Mouse (Mus musculus): ENCODE results near the gene Pth2. TPM values are rescaled to one million over a fixed set of nuclear protein-coding genes. Genes with fewer than 3 reads are reported as not detected.
"Not testable (repeated sequence)": the region's sequence is repeated elsewhere in the genome, so short reads cannot be mapped to it uniquely, and the experiment has no call there.

Gene Pth2
- polyA plus RNA-seq, 1 experiment from 2014 or later: not detected

- 88% methylated on average over 13 of the region's 13 CpGs for WGBS
These were observed 36.2 kb upstream of the Pth2 start for GRCm38 (mm10) chr7:45144368-45145174.

GRCm38 (mm10) chr7:45145460-45145859, 35.3 kb upstream of the Pth2 start:
- no peaks in the 10 kb centered on the region; the same call in 1 of the 2 replicates for H3K4me1 ChIP-seq
- no peaks in the 10 kb centered on the region for H3K27me3 ChIP-seq
- peaks cover 47% of the 10 kb centered on the region for H3K36me3 ChIP-seq (ENCODE audit: poor library complexity, severe bottlenecking)
- WGBS: 92% methylated on average over 8 of the region's 8 CpGs
- no peak overlapping the region for H3K4me2 ChIP-seq
- H3K9ac ChIP-seq: no peak overlapping the region
- ATAC-seq: no peak
- no peaks in the 10 kb centered on the region for H3K9me3 ChIP-seq (replicated peaks)
- no peak overlapping the region for H3K4me3 ChIP-seq
- no peak overlapping the region for H3K27ac ChIP-seq

More at GRCm38 (mm10) chr7:45144368-45145174, 36.2 kb upstream of the Pth2 start:
- no peak for ATAC-seq
- Histone ChIP-seq H3K27me3 (no peaks in the 10 kb centered on the region), H3K4me1 (no peaks in the 10 kb centered on the region), H3K4me3 (no peak overlapping the region), H3K9ac (no peak overlapping the region), H3K36me3 (ENCODE audit: poor library complexity, severe bottlenecking) (peaks cover 47% of the 10 kb centered on the region), H3K4me2 (no peak overlapping the region), H3K27ac (no peak overlapping the region), H3K9me3 (replicated peaks) (no peaks in the 10 kb centered on the region)

GRCm38 (mm10) chr7:45147267-45147666, 33.5 kb upstream of the Pth2 start:
- H3K27me3 ChIP-seq: no peaks in the 10 kb centered on the region
- H3K4me1 ChIP-seq: peaks cover 16% of the 10 kb centered on the region
- no peak overlapping the region for H3K4me3 ChIP-seq
- no peaks in the 10 kb centered on the region for H3K9me3 ChIP-seq (replicated peaks)
- 93% methylated on average over 10 of the region's 11 CpGs for WGBS
- no peak for ATAC-seq
- no peak overlapping the region for H3K4me2 ChIP-seq
- no peak overlapping the region for H3K27ac ChIP-seq
- H3K36me3 ChIP-seq (ENCODE audit: poor library complexity, severe bottlenecking): peaks cover 38% of the 10 kb centered on the region
- no peak overlapping the region for H3K9ac ChIP-seq

- H3K27me3 ChIP-seq: no peaks in the 10 kb centered on the region
- H3K36me3 ChIP-seq (ENCODE audit: poor library complexity, severe bottlenecking): peaks cover 32% of the 10 kb centered on the region
- no peak overlapping the region for H3K4me2 ChIP-seq
- no peak overlapping the region for H3K9ac ChIP-seq
- no peak overlapping the region for H3K27ac ChIP-seq
- H3K9me3 ChIP-seq (replicated peaks): no peaks in the 10 kb centered on the region
- no peak overlapping the region for H3K4me3 ChIP-seq
- no peak for ATAC-seq
- peaks cover 16% of the 10 kb centered on the region for H3K4me1 ChIP-seq
- WGBS: 93% methylated on average over 11 of the region's 11 CpGs
These were observed 32.9 kb upstream of the Pth2 start for GRCm38 (mm10) chr7:45147899-45148298.

- 65% methylated on average over 4 of the region's 4 CpGs for WGBS
- Histone ChIP-seq H3K27ac (no peak overlapping the region), H3K4me1 (peaks cover 21% of the 10 kb centered on the region), H3K9ac (0 out of 2 replicates have a peak overlapping the region, but pooled peaks have one; percentile 13), H3K4me3 (no peak overlapping the region), H3K27me3 (no peaks in the 10 kb centered on the region), H3K4me2 (no peak overlapping the region), H3K36me3 (ENCODE audit: poor library complexity, severe bottlenecking) (peaks cover 29% of the 10 kb centered on the region), H3K9me3 (replicated peaks) (no peaks in the 10 kb centered on the region)
- ATAC-seq: no peak
These were observed 32.2 kb upstream of the Pth2 start for GRCm38 (mm10) chr7:45148534-45149098.

- H3K4me3 ChIP-seq: no peak overlapping the region
- no peak overlapping the region for H3K4me2 ChIP-seq
- H3K4me1 ChIP-seq: peaks cover 22% of the 10 kb centered on the region
- peaks cover 20% of the 10 kb centered on the region for H3K36me3 ChIP-seq (ENCODE audit: poor library complexity, severe bottlenecking)
- no peaks in the 10 kb centered on the region for H3K9me3 ChIP-seq (replicated peaks)
- no peaks in the 10 kb centered on the region for H3K27me3 ChIP-seq
- ATAC-seq: no peak
- no peak overlapping the region for H3K9ac ChIP-seq
- H3K27ac ChIP-seq: no peak overlapping the region
- WGBS: 26% methylated on average over 6 of the region's 6 CpGs
These were observed 31.2 kb upstream of the Pth2 start for GRCm38 (mm10) chr7:45149545-45149944.

- ATAC-seq: no peak
- no peak overlapping the region for H3K4me3 ChIP-seq
- H3K27ac ChIP-seq: no peak overlapping the region
- H3K27me3 ChIP-seq: no peaks in the 10 kb centered on the region
- H3K9me3 ChIP-seq (replicated peaks): no peaks in the 10 kb centered on the region
- H3K36me3 ChIP-seq (ENCODE audit: poor library complexity, severe bottlenecking): peaks cover 12% of the 10 kb centered on the region
- H3K4me1 ChIP-seq: peaks cover 29% of the 10 kb centered on the region
- H3K9ac ChIP-seq: 0 out of 2 replicates have a peak overlapping the region, but pooled peaks have one; percentile 3
- H3K4me2 ChIP-seq: no peak overlapping the region
- WGBS: 65% methylated on average over 4 of the region's 4 CpGs
These were observed 30.5 kb upstream of the Pth2 start for GRCm38 (mm10) chr7:45150321-45150720.

- ATAC-seq: no peak
These were observed 29.5 kb upstream of the Pth2 start for GRCm38 (mm10) chr7:45151303-45151702.

GRCm38 (mm10) chr7:45153052-45153451, 27.7 kb upstream of the Pth2 start:
- H3K27ac ChIP-seq; H3K27me3 ChIP-seq; H3K4me3 ChIP-seq; H3K9me3 ChIP-seq (replicated peaks); H3K9ac ChIP-seq; ATAC-seq; H3K36me3 ChIP-seq (ENCODE audit: poor library complexity, severe bottlenecking): not testable (repeated sequence)
- 78% methylated on average over 2 of the region's 2 CpGs for WGBS
- peaks cover 31% of the 10 kb centered on the region for H3K4me1 ChIP-seq
- peak overlapping the region; percentile 74; the same call in 1 of the 2 replicates for H3K4me2 ChIP-seq

More at GRCm38 (mm10) chr7:45151303-45151702, 29.5 kb upstream of the Pth2 start:
- H3K36me3 ChIP-seq (ENCODE audit: poor library complexity, severe bottlenecking): peaks cover 4% of the 10 kb centered on the region; the same call in 1 of the 2 replicates
- H3K27ac ChIP-seq: no peak overlapping the region
- H3K27me3 ChIP-seq: no peaks in the 10 kb centered on the region
- H3K4me3 ChIP-seq: no peak overlapping the region
- 61% methylated on average over 11 of the region's 11 CpGs for WGBS
- no peaks in the 10 kb centered on the region for H3K9me3 ChIP-seq (replicated peaks)
- H3K4me2 ChIP-seq: no peak overlapping the region
- no peak overlapping the region for H3K9ac ChIP-seq
- H3K4me1 ChIP-seq: peaks cover 31% of the 10 kb centered on the region

GRCm38 (mm10) chr7:45153586-45153985, 27.2 kb upstream of the Pth2 start:
- H3K9ac ChIP-seq: peak overlapping the region; percentile 80
- peaks cover 13% of the 10 kb centered on the region for H3K36me3 ChIP-seq (ENCODE audit: poor library complexity, severe bottlenecking)
- 2% methylated on average over 5 of the region's 5 CpGs for WGBS
- peak overlapping the region; percentile 56 for H3K4me3 ChIP-seq
- H3K4me2 ChIP-seq: peak overlapping the region; percentile 74
- no peaks in the 10 kb centered on the region for H3K9me3 ChIP-seq (replicated peaks)
- H3K4me1 ChIP-seq: peaks cover 31% of the 10 kb centered on the region
- peak; percentile 1; the same call in 1 of the 2 replicates for ATAC-seq
- peak overlapping the region; percentile 90 for H3K27ac ChIP-seq
- H3K27me3 ChIP-seq: no peaks in the 10 kb centered on the region

- peak within 1 kb of the TSS; percentile 90 for H3K27ac ChIP-seq
- peak; percentile 96 for ATAC-seq
- WGBS: 5% methylated on average over 69 of the region's 69 CpGs
- H3K4me2 ChIP-seq: peak within 1 kb of the TSS; percentile 74
- H3K9me3 ChIP-seq (replicated peaks): no peaks in the 10 kb centered on the region
- H3K27me3 ChIP-seq: no peaks in the 10 kb centered on the region
- H3K9ac ChIP-seq: peak within 1 kb of the TSS; percentile 80
- peaks cover 31% of the 10 kb centered on the region for H3K4me1 ChIP-seq
- H3K4me3 ChIP-seq: peak within 1 kb of the TSS; percentile 56
- H3K36me3 ChIP-seq (ENCODE audit: poor library complexity, severe bottlenecking): peaks cover 21% of the 10 kb centered on the region
These were observed 26.5 kb upstream of the Pth2 start, which contains the start of the genes Pih1d1 and Aldh16a1 for GRCm38 (mm10) chr7:45154096-45154992. Gene Pih1d1, plus strand, starts transcription at chr7:45154303. Gene Aldh16a1, minus strand, starts transcription at chr7:45154584.

Data from forebrain, embryonic 13.5 days (tissue).